Mouse (Mus musculus) forebrain, embryonic 15.5 days (tissue): ENCODE measurements around the gene Zfhx3. TPM values are rescaled to one million over a fixed set of nuclear protein-coding genes. Genes with fewer than 3 reads are reported as not detected.

Experiments
- ATAC-seq: fragments of 200-750 bp; cut with Nextera tagmentation; replicated peaks from 2 replicates; pipeline ENCODE4 v1.8.0; 2017; ENCODE audit warnings: mild to moderate bottlenecking, moderate TSS enrichment, moderate library complexity
- H3K27ac ChIP-seq: fragments of 300-500 bp; sonication (generic); replicated peaks from 2 replicates; pipeline ENCODE4 v1.5.1; 2015; ENCODE audit warnings: mild to moderate bottlenecking, inconsistent platforms
- H3K27me3 ChIP-seq: fragments of 300-500 bp; sonication (generic); 2 replicates; pipeline ENCODE4 v1.6.1; 2015; ENCODE audit warnings: inconsistent platforms
- H3K36me3 ChIP-seq: fragments of 300-500 bp; sonication (generic); 2 replicates; pipeline ENCODE4 v1.6.1; 2015; ENCODE audit warnings: mild to moderate bottlenecking, inconsistent platforms
- H3K4me1 ChIP-seq: fragments of 300-500 bp; sonication (generic); 2 replicates; pipeline ENCODE4 v1.6.1; 2015; ENCODE audit warnings: inconsistent platforms
- H3K4me2 ChIP-seq: fragments of 300-500 bp; sonication (generic); replicated peaks from 2 replicates; pipeline ENCODE4 v1.6.1; 2015; ENCODE audit warnings: mild to moderate bottlenecking, inconsistent platforms
- H3K4me3 ChIP-seq: fragments of 300-500 bp; sonication (generic); 2 replicates; pipeline ENCODE4 v1.5.1; 2015; ENCODE audit warnings: mild to moderate bottlenecking, inconsistent platforms
- H3K9ac ChIP-seq: fragments of 300-500 bp; sonication (generic); replicated peaks from 2 replicates; pipeline ENCODE4 v1.6.1; 2015; ENCODE audit warnings: mild to moderate bottlenecking, inconsistent platforms
- H3K9me3 ChIP-seq: fragments of 300-500 bp; sonication (generic); 2 replicates; pipeline ENCODE4 v1.6.1; 2016; ENCODE audit warnings: inconsistent platforms
- WGBS: fragments of 180-500 bp; shearing (Covaris S2); methylation state at CpG from one replicate; pipeline ENCODE4 v1.1.7; 2015; ENCODE audit warnings: mixed read lengths; 5-methylcytosine and 5-hydroxymethylcytosine counted together
- microRNA-seq: library from miRNA; unstranded; fragments of <30 nt; microRNA quantifications from one replicate; pipeline ENCODE4, GENCODE M21; 2016
- polyA plus RNA-seq: library from polyadenylated mRNA; unstranded; fragments of >200 nt; fragmentation: Nextera tagmentation; extraction: Ambion mirVana; gene quantifications from 2 replicates; pipeline ENCODE4 v1.2.1, GENCODE M21; 2015

Zfhx3 gene
- polyA plus RNA-seq, 1 experiment from 2014 or later = 14.9 TPM

- no peak overlapping the region for H3K9ac ChIP-seq
- no peak overlapping the region for H3K27ac ChIP-seq
- H3K4me1 ChIP-seq = 0 out of 2 replicates have a peak, but pooled peaks cover 4% of the 10 kb centered on the region
- H3K36me3 ChIP-seq = no peaks in the 10 kb centered on the region
- no peaks in the 10 kb centered on the region for H3K27me3 ChIP-seq
- 83% methylated on average over 2 of the region's 2 CpGs for WGBS
- no peak overlapping the region for H3K4me2 ChIP-seq
- no peak overlapping the region for H3K4me3 ChIP-seq
- no peak for ATAC-seq
- H3K9me3 ChIP-seq = no peaks in the 10 kb centered on the region
These were observed 1051.3 kb downstream of the Zfhx3 start for GRCm38 (mm10) chr8:108993718-108994117.

- no peak overlapping the region for H3K27ac ChIP-seq
- WGBS = 64% methylated on average over 2 of the region's 2 CpGs
- no peaks in the 10 kb centered on the region for H3K9me3 ChIP-seq
- H3K9ac ChIP-seq = no peak overlapping the region
- H3K36me3 ChIP-seq = no peaks in the 10 kb centered on the region
- H3K27me3 ChIP-seq = no peaks in the 10 kb centered on the region
- H3K4me2 ChIP-seq = no peak overlapping the region
- no peak overlapping the region for H3K4me3 ChIP-seq
- H3K4me1 ChIP-seq = 0 out of 2 replicates have a peak, but pooled peaks cover 4% of the 10 kb centered on the region
- no peak for ATAC-seq
These were observed 1051.7 kb downstream of the Zfhx3 start for GRCm38 (mm10) chr8:108994187-108994586.

DNA sequence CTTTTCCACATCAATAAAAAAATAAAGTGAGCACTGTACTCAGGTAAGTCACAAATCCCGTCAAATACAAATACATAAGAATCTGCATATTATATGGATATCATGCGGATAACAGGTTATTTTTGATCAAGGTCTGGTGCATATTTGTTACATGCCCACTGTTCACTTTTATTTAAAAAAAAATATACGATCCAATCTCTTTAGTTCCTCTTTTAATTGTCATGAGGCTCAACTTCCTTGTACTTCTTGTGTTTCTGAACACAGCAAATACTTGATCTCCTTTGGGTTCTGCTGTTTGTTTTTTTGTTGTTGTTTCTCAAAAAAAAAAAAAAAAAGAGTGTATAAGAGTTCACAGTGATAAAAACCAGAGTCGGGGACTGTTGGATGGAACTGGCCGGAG is 1052.4 kb downstream of the Zfhx3 start:
- ATAC-seq = no peak
- Histone ChIP-seq H3K27me3 (no peaks in the 10 kb centered on the region), H3K9ac (no peak overlapping the region), H3K4me1 (0 out of 2 replicates have a peak, but pooled peaks cover 4% of the 10 kb centered on the region), H3K4me2 (no peak overlapping the region), H3K27ac (no peak overlapping the region), H3K36me3 (no peaks in the 10 kb centered on the region), H3K9me3 (no peaks in the 10 kb centered on the region), H3K4me3 (no peak overlapping the region)
- WGBS = 94% methylated on average over 5 of the region's 5 CpGs

DNA sequence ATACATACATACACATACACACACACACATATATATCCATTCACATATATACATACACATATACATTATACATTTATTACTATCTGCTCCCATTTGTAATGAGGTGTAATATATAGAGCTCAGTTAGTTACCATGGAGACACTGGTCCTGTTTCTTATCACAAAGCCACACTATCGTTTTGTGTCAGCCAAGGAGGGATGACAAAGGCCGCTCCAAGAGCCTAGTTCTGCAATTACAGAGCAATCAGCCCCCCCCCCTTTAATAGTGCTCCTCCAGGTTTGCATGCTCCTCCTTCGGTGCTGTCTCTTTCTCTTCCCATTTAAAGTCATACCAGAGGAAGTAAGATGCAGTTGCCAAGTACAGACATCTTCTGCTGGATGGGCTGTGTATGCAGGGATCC is 1054.9 kb downstream of the Zfhx3 start:
- Histone ChIP-seq H3K27me3 (no peaks in the 10 kb centered on the region), H3K36me3 (no peaks in the 10 kb centered on the region), H3K4me3 (no peak overlapping the region), H3K9me3 (no peaks in the 10 kb centered on the region), H3K4me1 (0 out of 2 replicates have a peak, but pooled peaks cover 4% of the 10 kb centered on the region), H3K4me2 (no peak overlapping the region), H3K27ac (no peak overlapping the region), H3K9ac (no peak overlapping the region)
- WGBS = 43% methylated on average over 3 of the region's 3 CpGs
- ATAC-seq = no peak

GRCm38 (mm10) chr8:108999297-109000249 is 1057.1 kb downstream of the Zfhx3 start:
- WGBS = 66% methylated on average over 15 of the region's 15 CpGs
- Histone ChIP-seq H3K9me3 (no peaks in the 10 kb centered on the region), H3K4me3 (no peak overlapping the region), H3K9ac (no peak overlapping the region), H3K27ac (no peak overlapping the region), H3K4me1 (0 out of 2 replicates have a peak, but pooled peaks cover 4% of the 10 kb centered on the region), H3K4me2 (no peak overlapping the region), H3K36me3 (no peaks in the 10 kb centered on the region), H3K27me3 (no peaks in the 10 kb centered on the region)
- no peak for ATAC-seq

- Histone ChIP-seq H3K9ac (no peak overlapping the region), H3K9me3 (no peaks in the 10 kb centered on the region), H3K36me3 (no peaks in the 10 kb centered on the region), H3K27me3 (no peaks in the 10 kb centered on the region), H3K27ac (no peak overlapping the region), H3K4me3 (no peak overlapping the region), H3K4me1 (0 out of 2 replicates have a peak, but pooled peaks cover 4% of the 10 kb centered on the region), H3K4me2 (no peak overlapping the region)
- 73% methylated on average over 9 of the region's 9 CpGs for whole genome bisulfite sequencing
- no peak for ATAC-seq
These were observed 1058.6 kb downstream of the Zfhx3 start for GRCm38 (mm10) chr8:109001031-109001430.

- Histone ChIP-seq H3K9me3 (no peaks in the 10 kb centered on the region), H3K27ac (no peak overlapping the region), H3K9ac (no peak overlapping the region), H3K27me3 (no peaks in the 10 kb centered on the region), H3K4me2 (no peak overlapping the region), H3K4me3 (no peak overlapping the region), H3K36me3 (no peaks in the 10 kb centered on the region), H3K4me1 (0 out of 2 replicates have a peak, but pooled peaks cover 4% of the 10 kb centered on the region)
- WGBS = 91% methylated on average over 5 of the region's 5 CpGs
- ATAC-seq = no peak
These were observed 1059.5 kb downstream of the Zfhx3 start for GRCm38 (mm10) chr8:109001923-109002322.

DNA sequence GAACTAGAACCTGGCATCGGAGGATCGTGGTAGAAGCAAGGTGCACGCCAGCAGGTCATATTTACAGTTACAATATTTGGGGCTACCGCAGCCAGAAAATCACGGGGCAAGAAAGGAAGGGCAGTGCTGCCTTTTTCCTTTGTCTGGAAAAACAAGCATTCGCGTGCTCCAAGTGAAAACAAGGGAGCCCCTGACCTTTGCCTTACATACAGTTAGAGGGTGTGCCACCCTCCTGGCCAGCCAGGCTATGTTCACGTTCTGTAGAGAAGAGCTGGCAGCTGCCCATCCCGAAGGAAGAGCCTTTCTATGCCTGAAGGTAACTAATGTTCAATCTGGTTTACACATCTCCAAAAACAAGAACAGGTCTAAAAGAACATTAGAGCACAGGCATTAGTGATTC is 1064.5 kb downstream of the Zfhx3 start:
- Histone ChIP-seq H3K4me2 (no peak overlapping the region), H3K4me1 (no peaks in the 10 kb centered on the region), H3K36me3 (no peaks in the 10 kb centered on the region), H3K4me3 (no peak overlapping the region), H3K27ac (no peak overlapping the region), H3K9me3 (no peaks in the 10 kb centered on the region), H3K9ac (no peak overlapping the region), H3K27me3 (no peaks in the 10 kb centered on the region)
- WGBS = 77% methylated on average over 9 of the region's 9 CpGs
- no peak for ATAC-seq

Small RNAs within 50 kb of the gene (microRNA-seq; reads per million reads assigned to microRNA genes)
- gene Mir3108 = not detected
